Mouse (Mus musculus): Measurements from ENCODE around the gene Csrnp3. TPM values are rescaled to one million over a fixed set of nuclear protein-coding genes. Genes with fewer than 3 reads are reported as not detected.

The Csrnp3 gene
- polyA plus RNA-seq, 1 experiment = not detected

GRCm38 (mm10) chr2:65896542-65896941 is 51.0 kb downstream of the Csrnp3 start:
- no peak overlapping the region for H3ac ChIP-seq (ENCODE audit: control insufficient read depth, insufficient read length, low read depth)
- no peaks in the 10 kb centered on the region for H3K79me2 ChIP-seq (ENCODE audit: control insufficient read depth, insufficient read depth)
- TF ChIP-seq USF1 (IDR thresholded peaks at IDR 0.05; ENCODE audit: low read depth) = no peak
- no peaks in the 10 kb centered on the region for H3K36me3 ChIP-seq (ENCODE audit: control insufficient read depth, insufficient read depth)
- no peak overlapping the region for H3K4me3 ChIP-seq (ENCODE audit: insufficient read depth, poor library complexity, severe bottlenecking)
- no peaks in the 10 kb centered on the region for H3K27me3 ChIP-seq (ENCODE audit: control insufficient read depth, insufficient read depth, insufficient read length)
- H3K79me3 ChIP-seq (ENCODE audit: low read depth) = no peaks in the 10 kb centered on the region

GRCm38 (mm10) chr2:65897084-65897483 is 51.5 kb downstream of the Csrnp3 start:
- Histone ChIP-seq H3K79me3 (ENCODE audit: low read depth) (no peaks in the 10 kb centered on the region), H3K27me3 (ENCODE audit: control insufficient read depth, insufficient read depth, insufficient read length) (no peaks in the 10 kb centered on the region), H3K79me2 (ENCODE audit: control insufficient read depth, insufficient read depth) (no peaks in the 10 kb centered on the region), H3ac (ENCODE audit: control insufficient read depth, insufficient read length, low read depth) (no peak overlapping the region), H3K4me3 (ENCODE audit: insufficient read depth, poor library complexity, severe bottlenecking) (no peak overlapping the region), H3K36me3 (ENCODE audit: control insufficient read depth, insufficient read depth) (no peaks in the 10 kb centered on the region)
- no peak for TF ChIP-seq CTCF (IDR thresholded peaks at IDR 0.05; ENCODE audit: control insufficient read depth, insufficient read depth, insufficient read length)
- no peak for TF ChIP-seq USF1 (IDR thresholded peaks at IDR 0.05; ENCODE audit: low read depth)
- TF ChIP-seq MYOG (IDR thresholded peaks at IDR 0.05; ENCODE audit: control insufficient read depth, extremely low read depth, insufficient read length) = no peak
- TF ChIP-seq FOSL1 (IDR thresholded peaks at IDR 0.05; ENCODE audit: insufficient read depth, low read length, poor library complexity, severe bottlenecking) = no peak
- TF ChIP-seq MYOD1 (IDR thresholded peaks at IDR 0.05; ENCODE audit: control insufficient read depth, insufficient read length, low read depth) = no peak
- TF ChIP-seq CEBPB (IDR thresholded peaks at IDR 0.05; ENCODE audit: low read depth) = no peak
- TF ChIP-seq MAX (IDR thresholded peaks at IDR 0.05) = no peak

- H3K79me2 ChIP-seq (ENCODE audit: control insufficient read depth, insufficient read depth) = no peaks in the 10 kb centered on the region
- no peaks in the 10 kb centered on the region for H3K79me3 ChIP-seq (ENCODE audit: low read depth)
- no peaks in the 10 kb centered on the region for H3K27me3 ChIP-seq (ENCODE audit: control insufficient read depth, insufficient read depth, insufficient read length)
- H3K36me3 ChIP-seq (ENCODE audit: control insufficient read depth, insufficient read depth) = no peaks in the 10 kb centered on the region
- H3ac ChIP-seq (ENCODE audit: control insufficient read depth, insufficient read length, low read depth) = no peak overlapping the region
- H3K4me3 ChIP-seq (ENCODE audit: insufficient read depth, poor library complexity, severe bottlenecking) = no peak overlapping the region
- TF ChIP-seq MYOG (IDR thresholded peaks at IDR 0.05; ENCODE audit: control insufficient read depth, extremely low read depth, insufficient read length) (no peak), USF1 (IDR thresholded peaks at IDR 0.05; ENCODE audit: low read depth) (no peak), CTCF (IDR thresholded peaks at IDR 0.05; ENCODE audit: control insufficient read depth, insufficient read depth, insufficient read length) (no peak), CEBPB (IDR thresholded peaks at IDR 0.05; ENCODE audit: low read depth) (no peak), MYOD1 (IDR thresholded peaks at IDR 0.05; ENCODE audit: control insufficient read depth, insufficient read length, low read depth) (no peak), FOSL1 (IDR thresholded peaks at IDR 0.05; ENCODE audit: insufficient read depth, low read length, poor library complexity, severe bottlenecking) (no peak), MAX (IDR thresholded peaks at IDR 0.05) (no peak)
Observed at GRCm38 (mm10) chr2:65899478-65899877, 53.9 kb downstream of the Csrnp3 start.

GRCm38 (mm10) chr2:65908526-65908925 is 63.0 kb downstream of the Csrnp3 start:
- H3K79me2 ChIP-seq (ENCODE audit: control insufficient read depth, insufficient read depth) = no peaks in the 10 kb centered on the region
- no peaks in the 10 kb centered on the region for H3K79me3 ChIP-seq (ENCODE audit: low read depth)
- TF ChIP-seq MAX (IDR thresholded peaks at IDR 0.05) (no peak), CEBPB (IDR thresholded peaks at IDR 0.05; ENCODE audit: low read depth) (no peak), MYOG (IDR thresholded peaks at IDR 0.05; ENCODE audit: control insufficient read depth, extremely low read depth, insufficient read length) (no peak), CTCF (IDR thresholded peaks at IDR 0.05; ENCODE audit: control insufficient read depth, insufficient read depth, insufficient read length) (no peak), FOSL1 (IDR thresholded peaks at IDR 0.05; ENCODE audit: insufficient read depth, low read length, poor library complexity, severe bottlenecking) (no peak), MYOD1 (IDR thresholded peaks at IDR 0.05; ENCODE audit: control insufficient read depth, insufficient read length, low read depth) (no peak), USF1 (IDR thresholded peaks at IDR 0.05; ENCODE audit: low read depth) (no peak)
- no peaks in the 10 kb centered on the region for H3K27me3 ChIP-seq (ENCODE audit: control insufficient read depth, insufficient read depth, insufficient read length)
- H3K36me3 ChIP-seq (ENCODE audit: control insufficient read depth, insufficient read depth) = no peaks in the 10 kb centered on the region
- no peak overlapping the region for H3K4me3 ChIP-seq (ENCODE audit: insufficient read depth, poor library complexity, severe bottlenecking)
- H3ac ChIP-seq (ENCODE audit: control insufficient read depth, insufficient read length, low read depth) = no peak overlapping the region

GRCm38 (mm10) chr2:65909724-65910521 is 64.4 kb downstream of the Csrnp3 start:
- H3K79me3 ChIP-seq (ENCODE audit: low read depth) = no peaks in the 10 kb centered on the region
- no peaks in the 10 kb centered on the region for H3K36me3 ChIP-seq (ENCODE audit: control insufficient read depth, insufficient read depth)
- H3K27me3 ChIP-seq (ENCODE audit: control insufficient read depth, insufficient read depth, insufficient read length) = no peaks in the 10 kb centered on the region
- no peak overlapping the region for H3K4me3 ChIP-seq (ENCODE audit: insufficient read depth, poor library complexity, severe bottlenecking)
- no peak for TF ChIP-seq MAX (IDR thresholded peaks at IDR 0.05)
- no peak for TF ChIP-seq MYOD1 (IDR thresholded peaks at IDR 0.05; ENCODE audit: control insufficient read depth, insufficient read length, low read depth)
- TF ChIP-seq CEBPB (IDR thresholded peaks at IDR 0.05; ENCODE audit: low read depth) = no peak
- H3ac ChIP-seq (ENCODE audit: control insufficient read depth, insufficient read length, low read depth) = no peak overlapping the region
- H3K79me2 ChIP-seq (ENCODE audit: control insufficient read depth, insufficient read depth) = no peaks in the 10 kb centered on the region

GRCm38 (mm10) chr2:65915994-65916393 is 70.4 kb downstream of the Csrnp3 start:
- Histone ChIP-seq H3K27me3 (ENCODE audit: control insufficient read depth, insufficient read depth, insufficient read length) (no peaks in the 10 kb centered on the region), H3ac (ENCODE audit: control insufficient read depth, insufficient read length, low read depth) (no peak overlapping the region), H3K36me3 (ENCODE audit: control insufficient read depth, insufficient read depth) (no peaks in the 10 kb centered on the region), H3K79me2 (ENCODE audit: control insufficient read depth, insufficient read depth) (no peaks in the 10 kb centered on the region), H3K79me3 (ENCODE audit: low read depth) (no peaks in the 10 kb centered on the region), H3K4me3 (ENCODE audit: insufficient read depth, poor library complexity, severe bottlenecking) (no peak overlapping the region)
- TF ChIP-seq MYOD1 (IDR thresholded peaks at IDR 0.05; ENCODE audit: control insufficient read depth, insufficient read length, low read depth) (no peak), USF1 (IDR thresholded peaks at IDR 0.05; ENCODE audit: low read depth) (no peak), FOSL1 (IDR thresholded peaks at IDR 0.05; ENCODE audit: insufficient read depth, low read length, poor library complexity, severe bottlenecking) (no peak), CTCF (IDR thresholded peaks at IDR 0.05; ENCODE audit: control insufficient read depth, insufficient read depth, insufficient read length) (no peak), MAX (IDR thresholded peaks at IDR 0.05) (no peak), CEBPB (IDR thresholded peaks at IDR 0.05; ENCODE audit: low read depth) (no peak), MYOG (IDR thresholded peaks at IDR 0.05; ENCODE audit: control insufficient read depth, extremely low read depth, insufficient read length) (no peak)
